Comparison of ENCODE assay signal across 8 mouse cellular contexts in genomic region chr17:44737275-44738120, GRCm38 (mm10). TPM values are rescaled to one million over a fixed set of nuclear protein-coding genes. Genes with fewer than 3 reads are reported as not detected.
A peak's percentile ranks its signal among the peaks of the same experiment; 100 is the strongest.
DNase-seq lines count a peak whose midpoint lies in the region; ATAC-seq and TF ChIP-seq lines count a peak whose summit lies in the region.

No protein-coding gene starts in this region.

- peaks cover 4% of the 10 kb centered on the region; the same call in 1 of the 2 replicates for H3K4me1 ChIP-seq in kidney, embryonic 14.5 days (ENCODE audit: control insufficient read depth, insufficient read depth, low read length)
- peaks cover 35% of the 10 kb centered on the region for H3K4me1 ChIP-seq in E14TG2a.4 (replicated peaks; ENCODE audit: low read depth, low read length)
- H3K4me1 ChIP-seq in hindbrain, embryonic 11.5 days (replicated peaks; ENCODE audit: control insufficient read depth, insufficient read depth, low read length) = 0 out of 2 replicates have a peak, but pooled peaks cover 3% of the 10 kb centered on the region
- peaks cover 19% of the 10 kb centered on the region for H3K4me1 ChIP-seq in liver, postnatal 0 days (ENCODE audit: insufficient read depth)

- ATAC-seq in kidney, embryonic 14.5 days (ENCODE audit: low FRiP score, low TSS enrichment) = no peak
- no peak for ATAC-seq in hindbrain, embryonic 11.5 days (ENCODE audit: low FRiP score)
- no peak for ATAC-seq in liver, postnatal 0 days

- H3K27me3 ChIP-seq in kidney, embryonic 14.5 days (ENCODE audit: control insufficient read depth, insufficient read depth, low read length) = peaks cover 60% of the 10 kb centered on the region
- peaks cover 76% of the 10 kb centered on the region for H3K27me3 ChIP-seq in E14TG2a.4 (ENCODE audit: insufficient read depth, low read length)
- peaks cover 57% of the 10 kb centered on the region for H3K27me3 ChIP-seq in hindbrain, embryonic 11.5 days (ENCODE audit: control insufficient read depth, insufficient read depth, low read length)
- peaks cover 70% of the 10 kb centered on the region for H3K27me3 ChIP-seq in liver, postnatal 0 days (ENCODE audit: insufficient read depth, low read length)

- 1% methylated on average over 33 of the region's 33 CpGs for WGBS in kidney, embryonic 14.5 days
- under 1% methylated on average over 33 of the region's 33 CpGs for WGBS in hindbrain, embryonic 11.5 days
- 2% methylated on average over 33 of the region's 33 CpGs for WGBS in liver, postnatal 0 days (ENCODE audit: insufficient replicate concordance)

- H3K9me3 ChIP-seq in kidney, embryonic 14.5 days (ENCODE audit: control insufficient read depth, low read length) = no peaks in the 10 kb centered on the region
- no peaks in the 10 kb centered on the region for H3K9me3 ChIP-seq in E14TG2a.4 (ENCODE audit: low read length)
- H3K9me3 ChIP-seq in hindbrain, embryonic 11.5 days (ENCODE audit: control insufficient read depth, low read length) = no peaks in the 10 kb centered on the region
- H3K9me3 ChIP-seq in liver, postnatal 0 days (ENCODE audit: low read length) = no peaks in the 10 kb centered on the region

- TF ChIP-seq EP300 in liver, postnatal 0 days (IDR thresholded peaks at IDR 0.05; ENCODE audit: low read depth) = no peak

- H3K36me3 ChIP-seq in kidney, embryonic 14.5 days (ENCODE audit: control insufficient read depth, insufficient read depth, low read length) = no peaks in the 10 kb centered on the region
- no peaks in the 10 kb centered on the region for H3K36me3 ChIP-seq in E14TG2a.4 (ENCODE audit: insufficient read depth, low read length)
- no peaks in the 10 kb centered on the region for H3K36me3 ChIP-seq in hindbrain, embryonic 11.5 days (ENCODE audit: control insufficient read depth, insufficient read depth, low read length)
- no peaks in the 10 kb centered on the region for H3K36me3 ChIP-seq in liver, postnatal 0 days (replicated peaks; ENCODE audit: insufficient read depth, low read length)

- peak overlapping the region; percentile 25 for H3K4me2 ChIP-seq in kidney, embryonic 14.5 days (replicated peaks; ENCODE audit: low read depth, low read length)
- H3K4me2 ChIP-seq in hindbrain, embryonic 11.5 days (replicated peaks; ENCODE audit: low read depth, low read length) = peak overlapping the region; percentile 3; the same call in 1 of the 2 replicates
- H3K4me2 ChIP-seq in liver, postnatal 0 days (ENCODE audit: low read depth, low read length) = peak overlapping the region; percentile 53

- no peak for DNase-seq in kidney, adult 9 months
- peak; percentile 47 for DNase-seq in embryo, embryonic 11 days
- DNase-seq in hindbrain, embryonic 11.5 days (ENCODE audit: low spot score) = peak; percentile 51
- DNase-seq in liver, postnatal 0 days = no peak
- peak; percentile 35 to 41 for DNase-seq in thymus, postnatal 36 days
- DNase-seq in spleen, postnatal 36 days (ENCODE audit: low spot score in 2 of 2) = no peak

- peak overlapping the region; percentile 25 for H3K4me3 ChIP-seq in kidney, embryonic 14.5 days (ENCODE audit: low read length)
- H3K4me3 ChIP-seq in E14TG2a.4 (replicated peaks; ENCODE audit: low read length) = peak overlapping the region; percentile 54
- no peak overlapping the region for H3K4me3 ChIP-seq in hindbrain, embryonic 11.5 days (ENCODE audit: low read depth, low read length)
- H3K4me3 ChIP-seq in liver, postnatal 0 days (ENCODE audit: low read depth, low read length) = peak overlapping the region; percentile 23

- TF ChIP-seq CTCF in E14TG2a.4 (conservative IDR thresholded peaks at IDR 0.05; ENCODE audit: low read length) = no peak
- no peak for TF ChIP-seq CTCF in liver, postnatal 0 days (IDR thresholded peaks at IDR 0.05; ENCODE audit: low read depth)

- H3K27ac ChIP-seq in kidney, embryonic 14.5 days (ENCODE audit: low read depth, low read length) = no peak overlapping the region
- H3K27ac ChIP-seq in hindbrain, embryonic 11.5 days (ENCODE audit: low read depth, low read length) = no peak overlapping the region
- no peak overlapping the region for H3K27ac ChIP-seq in liver, postnatal 0 days (ENCODE audit: low read depth)

- no peak overlapping the region for H3K9ac ChIP-seq in kidney, embryonic 14.5 days (ENCODE audit: low read depth, low read length)
- no peak overlapping the region for H3K9ac ChIP-seq in hindbrain, embryonic 11.5 days (ENCODE audit: low read depth, low read length)
- H3K9ac ChIP-seq in liver, postnatal 0 days (replicated peaks) = no peak overlapping the region

RNA-seq across cellular contexts. Expression of gene Supt3, which starts 39.5 kb away (rescaled TPM):
- 22.4 and 26.5 TPM in 2 replicates for polyA plus RNA-seq in kidney, embryonic 14.5 days (2014; fragmentation: Nextera tagmentation; extraction: Ambion mirVana)
- 27.5 and 27.8 TPM in 2 replicates for polyA plus RNA-seq in hindbrain, embryonic 11.5 days (2014; fragmentation: Nextera tagmentation; extraction: Ambion mirVana)
- 5.0 and 5.1 TPM in 2 replicates for polyA plus RNA-seq in liver, postnatal 0 days (2015; fragmentation: Nextera tagmentation; extraction: Ambion mirVana)

Comparison
In these comparisons a context has a peak if more than half of its experiments do, and no peak if none do; other contexts are left out.
1. H3K4me2 ChIP-seq: peak in every context shown above with its lines; median percentile 53 in liver, postnatal 0 days; 25 in kidney, embryonic 14.5 days; 3 in hindbrain, embryonic 11.5 days.
2. DNase-seq: peak in embryo, embryonic 11 days (single experiment), hindbrain, embryonic 11.5 days (single experiment) and thymus, postnatal 36 days (2 of 2); none in kidney, adult 9 months (single experiment), liver, postnatal 0 days (single experiment) and spleen, postnatal 36 days (0 of 2).